Mouse (Mus musculus): ENCODE data around the gene Cdca5.
"Not testable (repeated sequence)": the region's sequence is repeated elsewhere in the genome, so short reads cannot be mapped to it uniquely, and the experiment has no call there.

Gene Cdca5

GRCm38 (mm10) chr19:6084478-6085248 is at the start of gene Cdca5, which contains the start of gene Zfpl1:
Gene Cdca5, plus strand, starts transcription at chr19:6084983.
Gene Zfpl1, minus strand, starts transcription at chr19:6084956.
- DNase-seq, result peak; percentile 97 to 99

GRCm38 (mm10) chr19:6035966-6036585 is 48.7 kb upstream of the Cdca5 start:
- DNase-seq, result no peak

GRCm38 (mm10) chr19:6037695-6038094 is 47.1 kb upstream of the Cdca5 start:
- no peak for DNase-seq

- DNase-seq, result no peak
Observed at GRCm38 (mm10) chr19:6038326-6038725, 46.5 kb upstream of the Cdca5 start.

GRCm38 (mm10) chr19:6040002-6040401 is 44.8 kb upstream of the Cdca5 start:
- DNase-seq, result no peak

GRCm38 (mm10) chr19:6042293-6042692 is 42.5 kb upstream of the Cdca5 start:
- DNase-seq, result peak in 1 of 2 experiments; percentile 23

GRCm38 (mm10) chr19:6044102-6044501 is 40.7 kb upstream of the Cdca5 start:
- DNase-seq, result not testable (repeated sequence)

GRCm38 (mm10) chr19:6045366-6046293 is 39.2 kb upstream of the Cdca5 start:
- DNase-seq, result peak in 1 of 2 experiments; percentile 13

- peak; percentile 93 for DNase-seq
Observed at GRCm38 (mm10) chr19:6046294-6047153, 38.3 kb upstream of the Cdca5 start, which contains the start of gene Syvn1. Gene Syvn1, plus strand, starts transcription at chr19:6046576.

- peak in 1 of 2 experiments; percentile 31 for DNase-seq
Observed at GRCm38 (mm10) chr19:6047154-6047898, 37.5 kb upstream of the Cdca5 start.

- DNase-seq, result peak in 1 of 2 experiments; percentile 21
Observed at GRCm38 (mm10) chr19:6047899-6048166, 37.0 kb upstream of the Cdca5 start.

GRCm38 (mm10) chr19:6048681-6049410 is 35.9 kb upstream of the Cdca5 start:
- no peak for DNase-seq

GRCm38 (mm10) chr19:6052516-6052915 is 32.3 kb upstream of the Cdca5 start:
- DNase-seq, result peak in 1 of 2 experiments; percentile 3

GRCm38 (mm10) chr19:6054296-6054695 is 30.5 kb upstream of the Cdca5 start:
- DNase-seq, result no peak

GRCm38 (mm10) chr19:6056696-6057095 is 28.1 kb upstream of the Cdca5 start:
- peak; percentile 21 to 25 for DNase-seq

GRCm38 (mm10) chr19:6057313-6058096 is 27.3 kb upstream of the Cdca5 start, which contains the start of the genes Mrpl49 and Fau:
Gene Mrpl49, minus strand, starts transcription at chr19:6057785.
Gene Fau, plus strand, starts transcription at chr19:6057844.
- peak; percentile 97 to 99 for DNase-seq

GRCm38 (mm10) chr19:6058513-6058912 is 26.3 kb upstream of the Cdca5 start:
- no peak for DNase-seq

GRCm38 (mm10) chr19:6058966-6059365 is 25.8 kb upstream of the Cdca5 start:
- DNase-seq, result peak in 1 of 2 experiments; percentile 7

- DNase-seq, result peak; percentile 88 to 91
Observed at GRCm38 (mm10) chr19:6061021-6061533, 23.7 kb upstream of the Cdca5 start, which contains the start of gene Znhit2. Gene Znhit2, plus strand, starts transcription at chr19:6061192.
